Mouse (Mus musculus) kidney, postnatal 25 days (tissue): ENCODE data around the gene Insl5.

Source experiments
- DNase-seq, 2 experiments: peaks; one replicate each; pipeline ENCODE4 v3.0.0; 2021; ENCODE audit warnings: mixed read lengths in 2 of 2

The Insl5 gene

GRCm38 (mm10) chr4:103026621-103027020 lies at the start of gene Insl5:
Gene Insl5 (minus strand): TSS chr4:103026842.
- DNase-seq = no peak

GRCm38 (mm10) chr4:103070631-103071030 lies 44.0 kb upstream of the Insl5 start:
- no peak for DNase-seq

- no peak for DNase-seq
Measured at GRCm38 (mm10) chr4:103067906-103068655, 41.4 kb upstream of the Insl5 start.

- no peak for DNase-seq
Measured at GRCm38 (mm10) chr4:103064976-103065375, 38.3 kb upstream of the Insl5 start.

GRCm38 (mm10) chr4:103064421-103064820 lies 37.8 kb upstream of the Insl5 start:
- no peak for DNase-seq

- DNase-seq = no peak
Measured at GRCm38 (mm10) chr4:103056909-103057308, 30.3 kb upstream of the Insl5 start.

- DNase-seq = no peak
Measured at GRCm38 (mm10) chr4:103048046-103048445, 21.4 kb upstream of the Insl5 start.

- DNase-seq = no peak
Measured at GRCm38 (mm10) chr4:103042997-103043396, 16.4 kb upstream of the Insl5 start.

GRCm38 (mm10) chr4:103039838-103040191 lies 13.2 kb upstream of the Insl5 start:
- no peak for DNase-seq

- no peak for DNase-seq
Measured at GRCm38 (mm10) chr4:103039103-103039837, 12.6 kb upstream of the Insl5 start.

- DNase-seq = no peak
Measured at GRCm38 (mm10) chr4:103028177-103029088, 1.8 kb upstream of the Insl5 start.

- no peak for DNase-seq
Measured at GRCm38 (mm10) chr4:103027745-103028144, 1.1 kb upstream of the Insl5 start.

GRCm38 (mm10) chr4:103013490-103013889 lies 13.2 kb downstream of the Insl5 start:
- DNase-seq = no peak

GRCm38 (mm10) chr4:103011823-103012222 lies 14.8 kb downstream of the Insl5 start:
- no peak for DNase-seq

GRCm38 (mm10) chr4:103010734-103011133 lies 15.9 kb downstream of the Insl5 start:
- DNase-seq = no peak

- DNase-seq = no peak
Measured at GRCm38 (mm10) chr4:103006943-103007418, 19.7 kb downstream of the Insl5 start.

- no peak for DNase-seq
Measured at GRCm38 (mm10) chr4:103006266-103006665, 20.4 kb downstream of the Insl5 start.

- DNase-seq = no peak
Measured at GRCm38 (mm10) chr4:103005190-103005945, 21.3 kb downstream of the Insl5 start.

- DNase-seq = no peak
Measured at GRCm38 (mm10) chr4:103004681-103005080, 22.0 kb downstream of the Insl5 start.

GRCm38 (mm10) chr4:102991685-102992084 lies 35.0 kb downstream of the Insl5 start:
- no peak for DNase-seq

GRCm38 (mm10) chr4:102990595-102991340 lies 35.9 kb downstream of the Insl5 start:
- no peak for DNase-seq

- no peak for DNase-seq
Measured at GRCm38 (mm10) chr4:102990016-102990415, 36.6 kb downstream of the Insl5 start.
